Mouse (Mus musculus): Measurements from ENCODE around the gene Zfp287. TPM values are rescaled to one million over a fixed set of nuclear protein-coding genes. Genes with fewer than 3 reads are reported as not detected.

Gene Zfp287
- total RNA-seq, 2 experiments from 2014 or later: 2.3 to 3.4 TPM

GRCm38 (mm10) chr11:62701218-62701617 is 30.5 kb downstream of the Zfp287 start:
- DNase-seq: no peak

- no peak for DNase-seq
Observed at GRCm38 (mm10) chr11:62699749-62700148, 32.0 kb downstream of the Zfp287 start.

- DNase-seq: no peak
Observed at GRCm38 (mm10) chr11:62695126-62695525, 36.6 kb downstream of the Zfp287 start.

GRCm38 (mm10) chr11:62693299-62694184 is 38.2 kb downstream of the Zfp287 start:
- DNase-seq: no peak

- DNase-seq: no peak
Observed at GRCm38 (mm10) chr11:62691592-62691991, 40.1 kb downstream of the Zfp287 start.

GRCm38 (mm10) chr11:62679954-62680353 is 51.8 kb downstream of the Zfp287 start:
- DNase-seq: no peak

GRCm38 (mm10) chr11:62678778-62679354 is 52.8 kb downstream of the Zfp287 start:
- no peak for DNase-seq

- DNase-seq: no peak
Observed at GRCm38 (mm10) chr11:62676290-62676596, 55.5 kb downstream of the Zfp287 start.

GRCm38 (mm10) chr11:62675480-62676289 is 56.0 kb downstream of the Zfp287 start:
- peak; percentile 41 for DNase-seq

- no peak for DNase-seq
Observed at GRCm38 (mm10) chr11:62670006-62670405, 61.7 kb downstream of the Zfp287 start.

- DNase-seq: no peak
Observed at GRCm38 (mm10) chr11:62669471-62669870, 62.2 kb downstream of the Zfp287 start.

- DNase-seq: no peak
Observed at GRCm38 (mm10) chr11:62668986-62669385, 62.7 kb downstream of the Zfp287 start.

- DNase-seq: no peak
Observed at GRCm38 (mm10) chr11:62664250-62664649, 67.5 kb downstream of the Zfp287 start.

- no peak for DNase-seq
Observed at GRCm38 (mm10) chr11:62660885-62661284, 70.8 kb downstream of the Zfp287 start.

GRCm38 (mm10) chr11:62652080-62652479 is 79.6 kb downstream of the Zfp287 start:
- DNase-seq: no peak

GRCm38 (mm10) chr11:62651563-62651962 is 80.1 kb downstream of the Zfp287 start:
- DNase-seq: no peak

Other genes with a start within 250 kb of the Zfp287 start
- gene Cenpv, start 192.6 kb downstream of the Zfp287 start, total RNA-seq (2021): 10 to 100 TPM; 14.0 to 21.9 TPM
- gene Ubb, start 180.7 kb downstream of the Zfp287 start, total RNA-seq (2021): 1,000 to 10,000 TPM; 1,047 to 1,133 TPM
- 1 to 10 TPM; 2.0 TPM for gene Trpv2, start 157.4 kb downstream of the Zfp287 start, total RNA-seq (2021)
- gene Lrrc75a, start 83.4 kb downstream of the Zfp287 start, total RNA-seq (2021): 10 to 100 TPM; 14.5 to 19.1 TPM
- gene Mmgt2, start 83.2 kb downstream of the Zfp287 start, total RNA-seq (2021): 10 to 100 TPM; 12.6 to 12.8 TPM
- gene Gm10428, start 21.2 kb upstream of the Zfp287 start, total RNA-seq (2021): not detected
- 1 to 10 TPM; 1.3 to 3.5 TPM for gene Zfp286, start 57.6 kb upstream of the Zfp287 start, total RNA-seq (2021)
- gene Trim16, start 88.3 kb upstream of the Zfp287 start, total RNA-seq (2021): 10 to 100 TPM; 23.1 to 24.2 TPM
- under 1 TPM; 0.23 to 0.68 TPM for gene Fbxw10, start 115.2 kb upstream of the Zfp287 start, total RNA-seq (2021)
- gene Tvp23b, start 147.6 kb upstream of the Zfp287 start, total RNA-seq (2021): 10 to 100 TPM; 11.3 to 15.2 TPM
- gene Cdrt4, start 219.3 kb upstream of the Zfp287 start, total RNA-seq (2021): under 1 TPM in 1 of 2 experiments, not detected in 1; 0.59 TPM

All from gastrocnemius, postnatal 10 days (tissue).